In the genomic region with DNA sequence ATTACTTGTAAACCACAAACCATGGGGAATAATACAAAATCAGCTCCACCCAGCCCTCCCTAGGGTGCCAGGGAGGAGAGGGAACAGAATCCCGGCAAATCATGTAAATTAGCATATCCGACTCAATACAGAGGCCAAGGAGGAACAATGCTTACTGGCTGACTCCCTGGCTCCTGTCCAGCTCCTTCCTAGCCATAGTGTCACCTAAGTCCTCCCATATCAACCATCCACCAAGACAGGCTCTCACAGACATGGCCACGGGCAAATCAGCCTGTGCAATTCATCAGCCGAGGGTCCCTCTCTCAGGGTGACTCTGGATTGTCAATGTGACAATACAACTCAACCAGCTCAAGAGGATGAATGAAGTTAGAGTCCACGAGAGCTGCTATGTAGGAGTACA, we compare ENCODE assay signal across 8 mouse cellular contexts. TPM values are rescaled to one million over a fixed set of nuclear protein-coding genes. Genes with fewer than 3 reads are reported as not detected.
A peak's percentile ranks its signal among the peaks of the same experiment; 100 is the strongest.
DNase-seq lines count a peak whose midpoint lies in the region; ATAC-seq and TF ChIP-seq lines count a peak whose summit lies in the region.

No protein-coding gene starts in this region.

- peaks cover 6% of the 10 kb centered on the region; the same call in 1 of the 2 replicates for H3K36me3 ChIP-seq in lung, embryonic 14.5 days (ENCODE audit: insufficient read depth)
- no peaks in the 10 kb centered on the region for H3K36me3 ChIP-seq in embryonic facial prominence, embryonic 11.5 days (replicated peaks; ENCODE audit: control insufficient read depth, insufficient read depth, low read depth, low read length)
- H3K36me3 ChIP-seq in intestine, embryonic 14.5 days (ENCODE audit: control insufficient read depth, insufficient read depth, low read length): peaks cover 9% of the 10 kb centered on the region; the same call in 1 of the 2 replicates
- H3K36me3 ChIP-seq in midbrain, embryonic 13.5 days: 0 out of 2 replicates have a peak, but pooled peaks cover 3% of the 10 kb centered on the region

- H3K9me3 ChIP-seq in lung, embryonic 14.5 days (ENCODE audit: low read depth, low read length): no peaks in the 10 kb centered on the region
- no peaks in the 10 kb centered on the region for H3K9me3 ChIP-seq in embryonic facial prominence, embryonic 11.5 days (replicated peaks; ENCODE audit: control insufficient read depth, low read length)
- H3K9me3 ChIP-seq in intestine, embryonic 14.5 days (ENCODE audit: control insufficient read depth, low read length): no peaks in the 10 kb centered on the region
- H3K9me3 ChIP-seq in midbrain, embryonic 13.5 days: no peaks in the 10 kb centered on the region

- no peak for TF ChIP-seq CTCF in lung, embryonic 14.5 days (IDR thresholded peaks at IDR 0.05; ENCODE audit: low read depth)

- no peak overlapping the region for H3K27ac ChIP-seq in lung, embryonic 14.5 days (ENCODE audit: low read depth)
- no peak overlapping the region for H3K27ac ChIP-seq in embryonic facial prominence, embryonic 11.5 days (replicated peaks; ENCODE audit: low read depth, low read length)
- no peak overlapping the region for H3K27ac ChIP-seq in intestine, embryonic 14.5 days (ENCODE audit: low read depth)
- H3K27ac ChIP-seq in midbrain, embryonic 13.5 days: no peak overlapping the region

- peaks cover 5% of the 10 kb centered on the region; the same call in 1 of the 2 replicates for H3K4me1 ChIP-seq in lung, embryonic 14.5 days (ENCODE audit: insufficient read depth)
- no peaks in the 10 kb centered on the region for H3K4me1 ChIP-seq in embryonic facial prominence, embryonic 11.5 days (ENCODE audit: control insufficient read depth, insufficient read depth, low read length)
- H3K4me1 ChIP-seq in intestine, embryonic 14.5 days (replicated peaks; ENCODE audit: control insufficient read depth, insufficient read depth, low read length): peaks cover 4% of the 10 kb centered on the region
- H3K4me1 ChIP-seq in midbrain, embryonic 13.5 days (replicated peaks): peaks cover 22% of the 10 kb centered on the region

- DNase-seq in lung, embryonic 14.5 days: peak; percentile 11
- DNase-seq in lung, postnatal 25 days (ENCODE audit: low spot score): no peak
- no peak for DNase-seq in embryonic facial prominence, embryonic 11.5 days (ENCODE audit: low spot score)
- DNase-seq in intestine, embryonic 14.5 days (ENCODE audit: low spot score): no peak
- no peak for DNase-seq in spleen, postnatal 14 days (ENCODE audit: low spot score in 2 of 2)
- DNase-seq in gastrocnemius, postnatal 4 days (ENCODE audit: low spot score in 2 of 2): no peak
- DNase-seq in spleen, postnatal 36 days (ENCODE audit: low spot score in 2 of 2): no peak

- WGBS in lung, embryonic 14.5 days: 46% methylated on average over 5 of the region's 5 CpGs
- 56% methylated on average over 5 of the region's 5 CpGs for WGBS in embryonic facial prominence, embryonic 11.5 days
- WGBS in intestine, embryonic 14.5 days: 59% methylated on average over 5 of the region's 5 CpGs
- 31% methylated on average over 5 of the region's 5 CpGs for WGBS in midbrain, embryonic 13.5 days

- H3K9ac ChIP-seq in lung, embryonic 14.5 days: peak overlapping the region; percentile 69
- no peak overlapping the region for H3K9ac ChIP-seq in embryonic facial prominence, embryonic 11.5 days (replicated peaks; ENCODE audit: low read length)
- H3K9ac ChIP-seq in intestine, embryonic 14.5 days (ENCODE audit: low read length): no peak overlapping the region
- peak overlapping the region; percentile 79; the same call in 1 of the 2 replicates for H3K9ac ChIP-seq in midbrain, embryonic 13.5 days (replicated peaks)

- H3K4me2 ChIP-seq in lung, embryonic 14.5 days: peak overlapping the region; percentile 93
- peak overlapping the region; percentile 97; the same call in 1 of the 2 replicates for H3K4me2 ChIP-seq in embryonic facial prominence, embryonic 11.5 days (ENCODE audit: low read depth, low read length)
- peak overlapping the region; percentile 91; the same call in 1 of the 2 replicates for H3K4me2 ChIP-seq in intestine, embryonic 14.5 days (ENCODE audit: low read length)
- H3K4me2 ChIP-seq in midbrain, embryonic 13.5 days (replicated peaks): peak overlapping the region; percentile 94

- peak overlapping the region; percentile 65; the same call in 1 of the 2 replicates for H3K4me3 ChIP-seq in lung, embryonic 14.5 days (ENCODE audit: low read depth, low read length)
- H3K4me3 ChIP-seq in embryonic facial prominence, embryonic 11.5 days (ENCODE audit: low read depth, low read length): no peak overlapping the region
- H3K4me3 ChIP-seq in intestine, embryonic 14.5 days (ENCODE audit: low read depth, low read length): no peak overlapping the region
- peak overlapping the region; percentile 74; the same call in 1 of the 2 replicates for H3K4me3 ChIP-seq in midbrain, embryonic 13.5 days (replicated peaks)

- no peaks in the 10 kb centered on the region for H3K27me3 ChIP-seq in lung, embryonic 14.5 days (ENCODE audit: insufficient read depth, low read length)
- H3K27me3 ChIP-seq in embryonic facial prominence, embryonic 11.5 days (ENCODE audit: control insufficient read depth, insufficient read depth, low read length): no peaks in the 10 kb centered on the region
- no peaks in the 10 kb centered on the region for H3K27me3 ChIP-seq in intestine, embryonic 14.5 days (replicated peaks; ENCODE audit: control insufficient read depth, insufficient read depth, low read length)
- H3K27me3 ChIP-seq in midbrain, embryonic 13.5 days: no peaks in the 10 kb centered on the region

- no peak for ATAC-seq in lung, embryonic 14.5 days (ENCODE audit: insufficient read depth)
- ATAC-seq in embryonic facial prominence, embryonic 11.5 days (replicated peaks; ENCODE audit: insufficient number of reproducible peaks, low FRiP score, low TSS enrichment, low read depth): no peak
- ATAC-seq in intestine, embryonic 14.5 days (replicated peaks; ENCODE audit: low FRiP score, low TSS enrichment, low read depth): no peak
- ATAC-seq in midbrain, embryonic 13.5 days: no peak

RNA-seq across cellular contexts. Expression of gene Qdpr, which starts 1.4 kb away (rescaled TPM):
- 117 and 122 TPM in 2 replicates for polyA plus RNA-seq in lung, embryonic 14.5 days (2014; fragmentation: Nextera tagmentation; extraction: Ambion mirVana)
- polyA plus RNA-seq in embryonic facial prominence, embryonic 11.5 days (2014; fragmentation: Nextera tagmentation; extraction: Ambion mirVana): 127 and 131 TPM in 2 replicates
- polyA plus RNA-seq in intestine, embryonic 14.5 days (2014; fragmentation: Nextera tagmentation; extraction: Ambion mirVana): 157 and 162 TPM in 2 replicates
- polyA plus RNA-seq in midbrain, embryonic 13.5 days (2015; fragmentation: Nextera tagmentation; extraction: Ambion mirVana): 116 and 119 TPM in 2 replicates
- total RNA-seq in gastrocnemius, postnatal 4 days (2021): 100 to 1,000 TPM; 118 to 124 TPM

RNA-seq across cellular contexts. Expression of gene Clrn2, which starts 4.9 kb away (rescaled TPM):
- not detected in 2 replicates for polyA plus RNA-seq in lung, embryonic 14.5 days (2014; fragmentation: Nextera tagmentation; extraction: Ambion mirVana)
- polyA plus RNA-seq in embryonic facial prominence, embryonic 11.5 days (2014; fragmentation: Nextera tagmentation; extraction: Ambion mirVana): 0.22 TPM in 2 replicates
- polyA plus RNA-seq in intestine, embryonic 14.5 days (2014; fragmentation: Nextera tagmentation; extraction: Ambion mirVana): not detected in 2 replicates
- 0.64 TPM in 1 of 2 replicates, not detected in the other for polyA plus RNA-seq in midbrain, embryonic 13.5 days (2015; fragmentation: Nextera tagmentation; extraction: Ambion mirVana)
- not detected for total RNA-seq in gastrocnemius, postnatal 4 days (2021)

RNA-seq across cellular contexts. Expression of gene Lap3, which starts 44.5 kb away (rescaled TPM):
- 116 and 119 TPM in 2 replicates for polyA plus RNA-seq in lung, embryonic 14.5 days (2014; fragmentation: Nextera tagmentation; extraction: Ambion mirVana)
- 101 and 103 TPM in 2 replicates for polyA plus RNA-seq in embryonic facial prominence, embryonic 11.5 days (2014; fragmentation: Nextera tagmentation; extraction: Ambion mirVana)
- 97.4 and 103 TPM in 2 replicates for polyA plus RNA-seq in intestine, embryonic 14.5 days (2014; fragmentation: Nextera tagmentation; extraction: Ambion mirVana)
- 36.7 and 40.0 TPM in 2 replicates for polyA plus RNA-seq in midbrain, embryonic 13.5 days (2015; fragmentation: Nextera tagmentation; extraction: Ambion mirVana)
- 10 to 100 TPM; 71.6 to 79.9 TPM for total RNA-seq in gastrocnemius, postnatal 4 days (2021)

Comparison
In these comparisons a context has a peak if more than half of its experiments do, and no peak if none do; other contexts are left out.
1. H3K4me3 ChIP-seq: peak in lung, embryonic 14.5 days (single experiment) and midbrain, embryonic 13.5 days (single experiment); none in embryonic facial prominence, embryonic 11.5 days (single experiment) and intestine, embryonic 14.5 days (single experiment).
2. H3K9ac ChIP-seq: peak in lung, embryonic 14.5 days (single experiment) and midbrain, embryonic 13.5 days (single experiment); none in embryonic facial prominence, embryonic 11.5 days (single experiment) and intestine, embryonic 14.5 days (single experiment).
3. Peak in every context shown above with its lines, with median percentiles within 50 percentile points of each other: H3K4me2 ChIP-seq.